Mouse (Mus musculus) kidney, adult 2 months (tissue): ENCODE measurements at regions not wholly inside any gene's neighbourhood (a gene's known extent, or its start where the extent isn't known, plus 50 kb on each side); places are given as distances from the start of the nearest gene placed in this dataset.
A peak's percentile ranks its signal among the peaks of the same experiment; 100 is the strongest.

Experiments
- DNase-seq: peaks from one replicate; pipeline ENCODE4 v3.0.0; 2021
- H3K27ac ChIP-seq: fragments of 200-500 bp; 2 replicates; pipeline ENCODE4 v1.5.1; 2012; ENCODE audit warnings: low read depth, low read length, control low read depth, inconsistent platforms; ENCODE audit not compliant: insufficient read depth
- H3K27me3 ChIP-seq: fragments of 200-500 bp; replicated peaks from 2 replicates; pipeline ENCODE4 v1.6.1; 2012; ENCODE audit warnings: mild to moderate bottlenecking, moderate library complexity, low read length, inconsistent platforms; ENCODE audit not compliant: control insufficient read depth, insufficient read depth
- H3K36me3 ChIP-seq: fragments of 200-500 bp; 2 replicates; pipeline ENCODE4 v1.6.1; 2012; ENCODE audit warnings: mild to moderate bottlenecking, moderate library complexity, low read length, inconsistent platforms; ENCODE audit not compliant: control insufficient read depth, insufficient read depth
- H3K4me1 ChIP-seq: fragments of 200-500 bp; 2 replicates; pipeline ENCODE4 v1.6.1; 2011; ENCODE audit warnings: low read length; ENCODE audit not compliant: control insufficient read depth, insufficient read depth
- H3K4me3 ChIP-seq: fragments of 200-500 bp; 2 replicates; pipeline ENCODE4 v1.5.1; 2011; ENCODE audit warnings: mild to moderate bottlenecking, low read depth, low read length, control low read depth; ENCODE audit not compliant: insufficient read depth
- CTCF ChIP-seq: fragments of 200-500 bp; conservative IDR thresholded peaks from 2 replicates; pipeline ENCODE4 v1.5.1; 2011; ENCODE audit warnings: low read depth, mild to moderate bottlenecking, control low read depth, low read length, moderate library complexity, mixed read lengths; ENCODE audit not compliant: insufficient read depth, insufficient read length
- POLR2A ChIP-seq: fragments of 200-500 bp; IDR thresholded peaks from one replicate; pipeline ENCODE4 v1.6.1; 2011; ENCODE audit warnings: low read depth, low read length, control low read depth
- WGBS: fragments of 180-500 bp; shearing (Covaris S2); methylation state at CpG from one replicate; pipeline ENCODE4 v1.1.7; 2018; 5-methylcytosine and 5-hydroxymethylcytosine counted together

- no peaks in the 10 kb centered on the region for H3K27me3 ChIP-seq
- TF ChIP-seq CTCF (no peak), POLR2A (no peak)
- DNase-seq, result no peak
- 87% methylated on average over 4 of the region's 4 CpGs for WGBS
- H3K4me3 ChIP-seq, result no peak overlapping the region
- no peaks in the 10 kb centered on the region for H3K4me1 ChIP-seq
- no peaks in the 10 kb centered on the region for H3K36me3 ChIP-seq
- H3K27ac ChIP-seq, result no peak overlapping the region
Observed at GRCm38 (mm10) chr6:100475341-100475955, 188.2 kb upstream of the Rybp start.

- Histone ChIP-seq H3K27me3 (no peaks in the 10 kb centered on the region), H3K27ac (no peak overlapping the region), H3K4me1 (no peaks in the 10 kb centered on the region), H3K36me3 (no peaks in the 10 kb centered on the region), H3K4me3 (no peak overlapping the region)
- DNase-seq, result no peak
- 72% methylated on average over 9 of the region's 9 CpGs for WGBS
- no peak for TF ChIP-seq POLR2A
- TF ChIP-seq CTCF, result no peak
Observed at GRCm38 (mm10) chr6:100474326-100474725, 187.0 kb upstream of the Rybp start.

- no peak for TF ChIP-seq POLR2A
- TF ChIP-seq CTCF, result no peak
- Histone ChIP-seq H3K27me3 (no peaks in the 10 kb centered on the region), H3K27ac (no peak overlapping the region), H3K4me3 (no peak overlapping the region), H3K4me1 (no peaks in the 10 kb centered on the region), H3K36me3 (no peaks in the 10 kb centered on the region)
- 77% methylated on average over 2 of the region's 2 CpGs for WGBS
- DNase-seq, result no peak
Observed at GRCm38 (mm10) chr6:100470071-100470470, 182.8 kb upstream of the Rybp start.

GRCm38 (mm10) chr6:100462757-100463156 is 175.5 kb upstream of the Rybp start:
- DNase-seq, result no peak
- no peak overlapping the region for H3K4me3 ChIP-seq
- no peak for TF ChIP-seq POLR2A
- no peak for TF ChIP-seq CTCF
- no peaks in the 10 kb centered on the region for H3K36me3 ChIP-seq
- WGBS, result 89% methylated on average over 2 of the region's 2 CpGs
- no peaks in the 10 kb centered on the region for H3K27me3 ChIP-seq
- no peaks in the 10 kb centered on the region for H3K4me1 ChIP-seq
- H3K27ac ChIP-seq, result no peak overlapping the region

- 89% methylated on average over 3 of the region's 3 CpGs for WGBS
- no peaks in the 10 kb centered on the region for H3K36me3 ChIP-seq
- TF ChIP-seq CTCF (no peak), POLR2A (no peak)
- DNase-seq, result no peak
- H3K4me1 ChIP-seq, result no peaks in the 10 kb centered on the region
- H3K4me3 ChIP-seq, result no peak overlapping the region
- no peak overlapping the region for H3K27ac ChIP-seq
- H3K27me3 ChIP-seq, result no peaks in the 10 kb centered on the region
Observed at GRCm38 (mm10) chr6:100453401-100453800, 166.1 kb upstream of the Rybp start.

GRCm38 (mm10) chr6:100452097-100453002 is 165.1 kb upstream of the Rybp start:
- Histone ChIP-seq H3K36me3 (no peaks in the 10 kb centered on the region), H3K4me1 (no peaks in the 10 kb centered on the region), H3K27me3 (no peaks in the 10 kb centered on the region), H3K4me3 (no peak overlapping the region), H3K27ac (no peak overlapping the region)
- TF ChIP-seq CTCF, result no peak
- TF ChIP-seq POLR2A, result no peak
- DNase-seq, result peak; percentile 11
- WGBS, result 53% methylated on average over 9 of the region's 9 CpGs

GRCm38 (mm10) chr6:100450108-100450507 is 162.8 kb upstream of the Rybp start:
- H3K36me3 ChIP-seq, result no peaks in the 10 kb centered on the region
- no peak for DNase-seq
- no peaks in the 10 kb centered on the region for H3K4me1 ChIP-seq
- WGBS, result 98% methylated on average over 6 of the region's 6 CpGs
- TF ChIP-seq CTCF (no peak), POLR2A (no peak)
- no peaks in the 10 kb centered on the region for H3K27me3 ChIP-seq
- H3K27ac ChIP-seq, result no peak overlapping the region
- no peak overlapping the region for H3K4me3 ChIP-seq
